Mouse (Mus musculus) forebrain, embryonic 14.5 days (tissue): ENCODE results near the gene Alox8. TPM values are rescaled to one million over a fixed set of nuclear protein-coding genes. Genes with fewer than 3 reads are reported as not detected.

ENCODE experiments used
- ATAC-seq: fragments of 200-750 bp; cut with Nextera tagmentation; 2 replicates; pipeline ENCODE4 v1.8.0; 2017; ENCODE audit warnings: mild to moderate bottlenecking, moderate library complexity
- DNase-seq: peaks from one replicate; pipeline ENCODE4 v3.0.0-alpha.2; 2015; ENCODE audit warnings: low spot score
- H3K27ac ChIP-seq: fragments of 300-500 bp; sonication (generic); 2 replicates; pipeline ENCODE4 v1.5.1; 2014; ENCODE audit warnings: low read depth, mild to moderate bottlenecking, control low read depth, low read length, moderate library complexity
- H3K27me3 ChIP-seq: fragments of 300-500 bp; sonication (generic); replicated peaks from 2 replicates; pipeline ENCODE4 v1.6.1; 2014; ENCODE audit warnings: low read length, control low read depth, mixed read lengths; ENCODE audit not compliant: control insufficient read depth, insufficient read depth
- H3K36me3 ChIP-seq: fragments of 300-500 bp; sonication (generic); 2 replicates; pipeline ENCODE4 v1.6.1; 2014; ENCODE audit warnings: low read length, control low read depth; ENCODE audit not compliant: control insufficient read depth, insufficient read depth
- H3K4me1 ChIP-seq: fragments of 300-500 bp; sonication (generic); 2 replicates; pipeline ENCODE4 v1.6.1; 2014; ENCODE audit warnings: antibody characterized with exemption, low read length, control low read depth; ENCODE audit not compliant: control insufficient read depth, insufficient read depth
- H3K4me2 ChIP-seq: fragments of 300-500 bp; sonication (generic); 2 replicates; pipeline ENCODE4 v1.6.1; 2014; ENCODE audit warnings: mild to moderate bottlenecking, control low read depth, low read length
- H3K4me3 ChIP-seq: fragments of 300-500 bp; sonication (generic); 2 replicates; pipeline ENCODE4 v1.5.1; 2014; ENCODE audit warnings: low read depth, low read length, control low read depth
- H3K9ac ChIP-seq: fragments of 300-500 bp; sonication (generic); 2 replicates; pipeline ENCODE4 v1.6.1; 2014; ENCODE audit warnings: mild to moderate bottlenecking, low read length, control low read depth, moderate library complexity
- H3K9me3 ChIP-seq: fragments of 300-500 bp; sonication (generic); replicated peaks from 2 replicates; pipeline ENCODE4 v1.6.1; 2016; ENCODE audit warnings: low read length, control low read depth, mixed read lengths; ENCODE audit not compliant: control insufficient read depth
- WGBS: fragments of 180-500 bp; shearing (Covaris S2); extraction: QIAGEN DNeasy Blood & Tissue Kit; methylation state at CpG from one replicate; pipeline ENCODE4 v1.1.7; 2014; 5-methylcytosine and 5-hydroxymethylcytosine counted together
- polyA plus RNA-seq: library from polyadenylated mRNA; unstranded; fragments of >200 nt; fragmentation: Nextera tagmentation; extraction: Ambion mirVana; gene quantifications from 2 replicates; pipeline ENCODE4 v1.2.1, GENCODE M21; 2014

The Alox8 gene
- polyA plus RNA-seq, 1 experiment from 2014 or later, result 0.08 TPM

GRCm38 (mm10) chr11:69197194-69197593 is 449 bp downstream of the Alox8 start:
- Histone ChIP-seq H3K27me3 (peaks cover 19% of the 10 kb centered on the region), H3K9me3 (no peaks in the 10 kb centered on the region), H3K4me1 (0 out of 2 replicates have a peak, but pooled peaks cover 5% of the 10 kb centered on the region), H3K4me2 (peak overlapping the region; percentile 41), H3K27ac (no peak overlapping the region), H3K4me3 (0 out of 2 replicates have a peak overlapping the region, but pooled peaks have one; percentile 11), H3K36me3 (no peaks in the 10 kb centered on the region), H3K9ac (peak overlapping the region; percentile 21; the same call in 1 of the 2 replicates)
- WGBS, result under 1% methylated on average over 14 of the region's 14 CpGs
- DNase-seq, result no peak
- no peak for ATAC-seq

GRCm38 (mm10) chr11:69196766-69197165 is 877 bp downstream of the Alox8 start:
- 2% methylated on average over 5 of the region's 5 CpGs for WGBS
- H3K9ac ChIP-seq, result peak overlapping the region; percentile 21; the same call in 1 of the 2 replicates
- H3K27me3 ChIP-seq, result peaks cover 19% of the 10 kb centered on the region
- H3K27ac ChIP-seq, result no peak overlapping the region
- ATAC-seq (no peak), DNase-seq (peak; percentile 55)
- peak overlapping the region; percentile 41 for H3K4me2 ChIP-seq
- H3K4me1 ChIP-seq, result 0 out of 2 replicates have a peak, but pooled peaks cover 5% of the 10 kb centered on the region
- no peaks in the 10 kb centered on the region for H3K9me3 ChIP-seq
- H3K36me3 ChIP-seq, result no peaks in the 10 kb centered on the region
- H3K4me3 ChIP-seq, result no peak overlapping the region

GRCm38 (mm10) chr11:69192840-69193239 is 4.8 kb downstream of the Alox8 start:
- Histone ChIP-seq H3K4me3 (no peak overlapping the region), H3K4me2 (no peak overlapping the region), H3K27me3 (peaks cover 15% of the 10 kb centered on the region), H3K9ac (no peak overlapping the region), H3K4me1 (0 out of 2 replicates have a peak, but pooled peaks cover 5% of the 10 kb centered on the region), H3K9me3 (no peaks in the 10 kb centered on the region), H3K36me3 (no peaks in the 10 kb centered on the region), H3K27ac (no peak overlapping the region)
- WGBS, result 7% methylated on average over 1 of the region's 1 CpGs
- peak; percentile 79 for DNase-seq
- ATAC-seq, result peak; percentile 54; the same call in 1 of the 2 replicates

GRCm38 (mm10) chr11:69185936-69186335 is 11.7 kb downstream of the Alox8 start:
- H3K9me3 ChIP-seq, result no peaks in the 10 kb centered on the region
- H3K4me1 ChIP-seq, result no peaks in the 10 kb centered on the region
- no peak overlapping the region for H3K9ac ChIP-seq
- ATAC-seq (no peak), DNase-seq (no peak)
- no peak overlapping the region for H3K4me2 ChIP-seq
- no peaks in the 10 kb centered on the region for H3K36me3 ChIP-seq
- WGBS, result 86% methylated on average over 6 of the region's 6 CpGs
- H3K27me3 ChIP-seq, result no peaks in the 10 kb centered on the region
- no peak overlapping the region for H3K27ac ChIP-seq
- H3K4me3 ChIP-seq, result no peak overlapping the region

- no peaks in the 10 kb centered on the region for H3K9me3 ChIP-seq
- no peaks in the 10 kb centered on the region for H3K27me3 ChIP-seq
- H3K4me1 ChIP-seq, result no peaks in the 10 kb centered on the region
- 97% methylated on average over 5 of the region's 5 CpGs for WGBS
- H3K4me2 ChIP-seq, result no peak overlapping the region
- H3K36me3 ChIP-seq, result no peaks in the 10 kb centered on the region
- no peak overlapping the region for H3K4me3 ChIP-seq
- ATAC-seq (no peak), DNase-seq (no peak)
- H3K9ac ChIP-seq, result no peak overlapping the region
- no peak overlapping the region for H3K27ac ChIP-seq
These were observed 12.6 kb downstream of the Alox8 start for GRCm38 (mm10) chr11:69185031-69185430.

GRCm38 (mm10) chr11:69180120-69180519 is 17.5 kb downstream of the Alox8 start:
- no peaks in the 10 kb centered on the region for H3K9me3 ChIP-seq
- H3K4me1 ChIP-seq, result no peaks in the 10 kb centered on the region
- H3K27ac ChIP-seq, result no peak overlapping the region
- no peak overlapping the region for H3K4me3 ChIP-seq
- H3K4me2 ChIP-seq, result no peak overlapping the region
- WGBS, result 79% methylated on average over 4 of the region's 4 CpGs
- ATAC-seq, result no peak
- no peaks in the 10 kb centered on the region for H3K36me3 ChIP-seq
- no peak overlapping the region for H3K9ac ChIP-seq
- DNase-seq, result no peak
- no peaks in the 10 kb centered on the region for H3K27me3 ChIP-seq

GRCm38 (mm10) chr11:69179512-69179911 is 18.1 kb downstream of the Alox8 start:
- DNase-seq (no peak), ATAC-seq (no peak)
- Histone ChIP-seq H3K9me3 (no peaks in the 10 kb centered on the region), H3K36me3 (no peaks in the 10 kb centered on the region), H3K4me3 (no peak overlapping the region), H3K27me3 (no peaks in the 10 kb centered on the region), H3K9ac (no peak overlapping the region), H3K4me1 (no peaks in the 10 kb centered on the region), H3K27ac (no peak overlapping the region), H3K4me2 (no peak overlapping the region)
- WGBS, result 44% methylated on average over 3 of the region's 3 CpGs

- WGBS, result 76% methylated on average over 3 of the region's 3 CpGs
- Histone ChIP-seq H3K4me2 (no peak overlapping the region), H3K9me3 (no peaks in the 10 kb centered on the region), H3K4me3 (no peak overlapping the region), H3K27me3 (no peaks in the 10 kb centered on the region), H3K36me3 (no peaks in the 10 kb centered on the region), H3K9ac (no peak overlapping the region), H3K4me1 (no peaks in the 10 kb centered on the region), H3K27ac (no peak overlapping the region)
- no peak for ATAC-seq
- no peak for DNase-seq
These were observed 19.1 kb downstream of the Alox8 start for GRCm38 (mm10) chr11:69178525-69178924.

- Histone ChIP-seq H3K27ac (no peak overlapping the region), H3K27me3 (no peaks in the 10 kb centered on the region), H3K36me3 (no peaks in the 10 kb centered on the region), H3K4me1 (no peaks in the 10 kb centered on the region), H3K4me3 (no peak overlapping the region), H3K9me3 (no peaks in the 10 kb centered on the region), H3K9ac (no peak overlapping the region), H3K4me2 (no peak overlapping the region)
- DNase-seq, result no peak
- ATAC-seq, result no peak
- WGBS, result 85% methylated on average over 7 of the region's 7 CpGs
These were observed 22.9 kb downstream of the Alox8 start for GRCm38 (mm10) chr11:69174722-69175121.
